Mouse (Mus musculus) kidney, adult 8-10 months (tissue): ENCODE measurements at regions not wholly inside any gene's neighbourhood (a gene's known extent, or its start where the extent isn't known, plus 50 kb on each side); places are given as distances from the start of the nearest gene placed in this dataset.

ENCODE experiments used
- DNase-seq, 2 experiments: peaks; one replicate each; pipeline ENCODE4 v3.0.0; 2022

DNA sequence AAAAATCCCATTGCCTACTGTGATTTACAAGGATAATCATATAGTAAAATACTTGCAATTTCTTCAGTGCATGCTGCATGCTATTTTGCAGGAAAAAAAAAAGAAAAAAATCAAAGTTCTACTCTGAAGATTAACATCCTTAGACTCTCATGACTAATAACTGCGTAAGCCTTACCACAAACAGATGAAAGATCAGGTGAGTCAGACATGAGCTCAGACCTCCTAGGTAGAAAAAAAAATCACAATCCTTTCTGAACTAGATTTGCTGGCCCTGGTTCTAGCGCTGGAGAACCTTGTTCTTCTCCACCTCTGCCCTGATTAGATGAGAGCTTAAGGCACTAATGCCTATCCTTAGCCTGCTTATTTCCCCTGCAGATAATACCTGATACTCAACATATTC, 96.1 kb upstream of the Snap25 start:
- no peak for DNase-seq

DNA sequence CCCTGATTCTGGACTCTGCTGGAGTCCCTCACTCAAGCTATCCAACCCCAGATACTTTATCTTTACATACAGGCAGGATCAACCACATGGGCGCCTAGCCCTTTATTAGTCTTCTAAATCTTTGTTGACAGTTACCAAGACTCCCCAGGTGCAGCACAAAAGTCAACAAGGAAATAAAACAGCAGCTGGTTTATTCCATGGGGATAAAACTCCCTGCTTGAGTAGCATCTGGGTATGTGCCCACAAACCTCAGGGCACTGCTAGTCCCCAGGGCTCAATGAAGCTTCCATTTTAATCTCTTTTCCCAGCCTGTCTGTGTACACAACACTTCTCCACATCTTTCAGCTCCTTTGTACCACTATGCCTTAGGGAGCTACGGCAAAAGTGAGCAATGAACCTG, 95.1 kb upstream of the Snap25 start:
- DNase-seq: no peak

DNA sequence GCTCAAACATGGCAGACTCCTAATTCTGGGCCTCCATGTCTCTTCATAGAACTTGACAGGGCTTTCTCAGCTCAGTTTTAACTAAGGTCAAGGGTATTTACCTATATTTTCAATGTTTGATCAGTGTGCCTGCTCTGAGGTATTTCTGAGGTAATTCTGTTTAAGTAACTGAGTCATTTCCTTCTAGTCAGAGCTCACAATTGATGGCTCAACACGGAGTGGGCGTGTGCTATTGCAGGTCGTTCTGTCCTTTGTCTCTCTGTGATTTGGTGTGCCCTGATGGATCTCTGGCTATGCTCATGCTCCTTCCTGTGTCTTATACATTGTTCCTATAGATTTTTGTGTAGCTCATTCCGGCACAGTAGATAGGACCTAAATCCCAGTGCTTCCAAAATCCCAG, 92.9 kb upstream of the Snap25 start:
- DNase-seq: no peak

DNA sequence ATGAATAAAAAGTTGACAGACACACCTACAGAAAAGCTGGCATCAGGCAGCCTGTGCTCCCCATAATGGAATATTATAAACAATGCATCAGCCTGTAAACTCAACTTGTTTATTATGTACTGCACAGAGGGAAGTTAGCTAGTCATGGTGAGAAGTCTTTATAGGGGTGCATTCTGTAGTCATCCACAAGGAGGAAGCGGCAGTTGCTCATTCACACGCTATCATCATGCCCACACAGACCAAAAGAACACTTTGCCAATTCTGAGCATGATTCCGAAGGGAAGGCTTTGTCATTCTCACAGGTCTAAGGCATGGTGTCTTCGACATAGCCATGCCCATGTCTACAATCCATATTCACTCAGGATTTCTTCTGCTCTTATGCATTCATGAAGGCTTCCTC, 92.3 kb upstream of the Snap25 start:
- DNase-seq: no peak

DNA sequence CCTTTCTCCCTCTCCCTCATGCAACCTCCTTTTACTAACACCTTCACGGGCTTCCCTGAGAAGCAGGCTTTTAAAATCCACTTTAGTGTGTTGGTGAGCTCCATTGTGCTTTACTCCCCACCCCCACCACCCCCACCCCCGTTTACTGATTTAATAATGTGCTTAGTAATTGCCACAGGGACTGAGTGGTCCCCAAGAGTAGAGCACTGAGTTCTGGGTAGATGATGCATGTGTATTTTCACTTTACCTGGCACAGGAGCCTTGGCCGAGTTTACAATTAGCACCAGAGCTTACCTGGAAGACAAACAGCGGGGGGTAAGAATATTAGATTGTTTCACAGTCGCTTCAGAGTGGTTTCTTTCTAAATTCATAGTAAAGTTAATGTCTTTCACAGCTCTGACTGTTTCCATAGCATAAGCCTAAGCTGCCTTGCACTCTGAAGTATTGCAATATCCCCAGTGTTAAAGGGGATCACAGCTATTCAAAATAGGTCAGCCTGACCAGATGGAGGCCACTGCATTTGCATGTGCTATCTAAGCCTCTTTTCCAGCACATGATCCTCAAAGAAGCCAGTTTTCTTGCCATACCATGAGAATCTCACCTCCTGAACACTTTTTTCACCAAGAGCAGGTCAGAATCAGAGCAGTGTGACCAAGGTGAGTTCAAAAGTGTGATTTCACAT, 89.3 kb upstream of the Snap25 start:
- no peak for DNase-seq

DNA sequence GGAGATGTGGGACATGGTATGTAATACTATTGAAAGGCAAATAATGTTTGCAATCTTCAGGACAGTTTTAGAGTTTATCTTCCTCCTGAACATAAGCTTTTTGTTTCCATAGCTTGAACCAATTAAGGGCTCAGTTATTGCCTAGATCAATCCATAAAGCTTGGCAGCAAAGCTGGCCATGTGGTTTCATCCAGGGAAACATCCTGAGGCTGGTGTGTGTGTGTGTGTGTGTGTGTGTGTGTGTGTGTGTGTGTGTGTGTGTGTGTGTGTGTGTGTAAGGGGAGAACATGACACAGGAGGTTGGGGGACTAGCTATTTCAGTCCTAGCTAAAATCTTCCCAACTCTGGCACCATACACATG, 88.8 kb upstream of the Snap25 start:
- DNase-seq: no peak

DNA sequence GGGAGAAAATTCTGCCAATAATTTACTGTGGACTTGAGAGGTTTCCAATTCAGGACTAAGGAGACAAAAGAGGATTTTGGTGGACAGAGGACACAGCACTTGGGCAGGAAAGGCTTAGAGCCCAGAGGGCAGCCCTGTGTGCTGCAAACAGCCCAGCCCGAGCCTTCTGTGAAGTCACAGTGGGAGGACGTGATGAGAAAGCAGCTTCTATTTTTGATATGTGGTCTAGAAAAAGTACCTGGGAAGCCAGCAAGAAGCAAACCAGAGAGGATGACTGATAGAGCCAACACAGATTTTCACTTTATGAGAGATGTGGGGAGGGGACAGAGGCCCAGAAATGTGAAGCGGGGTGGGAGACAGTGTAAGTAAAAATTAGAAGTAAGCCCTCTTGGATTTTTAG, 66.3 kb upstream of the Snap25 start:
- no peak for DNase-seq

DNA sequence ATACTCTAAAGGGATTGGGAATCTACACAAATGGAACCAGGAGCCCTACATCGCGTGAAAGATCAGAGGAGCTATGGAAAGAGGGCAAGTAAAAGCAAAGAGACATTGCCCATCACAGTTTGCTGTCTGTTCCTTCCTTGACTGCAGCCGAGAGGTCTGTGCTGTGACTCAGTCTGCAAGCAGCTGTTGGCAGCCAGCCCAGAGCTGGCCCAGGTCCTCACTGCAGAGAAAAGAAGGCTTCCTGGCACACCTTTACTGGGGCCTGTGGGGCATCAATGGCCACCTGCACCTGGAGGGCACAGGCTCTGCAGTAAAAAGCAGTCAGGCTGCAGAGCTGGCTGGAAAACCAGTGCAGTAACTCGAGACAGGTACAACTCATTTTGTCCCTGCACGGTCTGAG, 64.6 kb upstream of the Snap25 start:
- DNase-seq: peak; percentile 29 to 47

DNA sequence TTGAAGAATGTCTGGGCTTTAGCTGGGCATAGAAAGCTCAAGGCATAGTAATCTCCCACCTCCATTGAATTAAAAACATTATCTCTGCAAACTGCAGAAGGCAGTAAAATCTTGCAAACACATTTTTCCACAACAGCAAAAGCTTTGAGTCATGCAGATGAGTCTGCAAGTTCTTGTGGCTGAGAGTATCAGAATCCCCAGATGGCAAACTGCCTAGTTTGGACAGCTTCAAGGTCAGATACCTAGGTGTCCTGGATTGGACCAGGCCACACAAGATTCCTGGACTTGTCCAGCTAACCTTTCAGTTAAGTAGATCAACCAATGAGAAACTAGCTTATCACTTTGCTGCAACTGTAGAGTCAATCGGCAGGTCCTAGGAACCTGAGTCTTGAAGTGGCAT, 62.5 kb upstream of the Snap25 start:
- no peak for DNase-seq

DNA sequence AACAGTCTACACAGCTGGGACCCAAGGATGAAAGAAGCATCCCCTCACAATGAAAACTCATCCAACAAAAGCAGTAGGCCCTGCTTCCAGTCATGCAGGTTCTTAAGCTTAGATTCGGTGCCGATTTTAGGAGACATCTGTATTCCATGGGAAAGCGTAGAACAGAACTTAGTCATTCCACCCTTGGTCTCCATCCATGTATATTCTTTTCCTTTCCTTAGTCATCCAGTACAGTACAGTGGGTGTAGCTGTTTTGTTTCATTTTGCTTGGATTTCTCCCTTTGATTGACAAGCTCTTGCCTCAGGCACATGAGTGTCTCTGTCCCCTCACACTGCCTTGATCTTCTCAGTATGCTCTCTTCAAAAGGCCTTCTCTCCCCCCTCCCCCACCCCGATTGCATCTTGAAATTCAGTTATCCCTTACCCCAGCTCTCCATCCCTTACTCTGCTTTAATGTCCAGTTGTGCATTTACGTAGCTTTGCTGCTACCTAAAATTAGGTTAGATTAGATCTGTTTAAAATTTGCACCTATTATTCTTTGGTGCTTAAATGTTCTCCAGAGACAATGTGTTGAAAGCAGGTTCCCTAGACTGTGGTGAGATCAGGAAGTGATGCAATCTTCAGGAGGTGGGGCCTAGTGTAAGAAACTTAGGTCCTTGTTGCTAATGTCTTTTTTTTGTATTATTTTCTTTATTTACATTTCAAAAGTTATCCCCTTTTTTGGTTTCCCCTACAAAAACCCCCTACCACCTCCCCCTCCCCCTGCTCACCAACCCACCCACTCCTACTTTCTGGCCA, 60.8 kb upstream of the Snap25 start:
- DNase-seq: no peak
